Mouse (Mus musculus) lung, postnatal 0 days (tissue): ENCODE results near the gene Cnst.

Experiments used
- CTCF ChIP-seq: IDR thresholded peaks from 2 replicates; pipeline ENCODE4 v1.5.1; 2016; ENCODE audit warnings: antibody characterized with exemption, mild to moderate bottlenecking
- EP300 ChIP-seq: IDR thresholded peaks from 2 replicates; pipeline ENCODE4 v1.6.1; 2016; ENCODE audit warnings: antibody characterized with exemption, mild to moderate bottlenecking, control low read depth

DNA sequence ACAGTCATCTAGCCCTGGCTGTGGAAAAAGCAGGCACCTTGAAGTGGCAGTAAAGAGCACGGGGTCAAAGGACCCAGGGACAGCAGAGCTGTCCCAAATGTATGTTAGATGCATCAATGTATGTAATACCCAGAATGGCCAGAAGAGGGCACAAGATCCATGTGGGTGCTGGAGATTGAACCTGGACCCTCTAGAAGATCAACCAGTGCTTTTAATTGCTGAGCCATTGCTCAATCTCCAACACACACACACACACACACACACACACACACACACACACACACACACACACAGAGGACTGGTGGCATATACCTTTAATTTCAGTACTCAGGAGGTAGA, 87.2 kb downstream of the Cnst start:
- TF ChIP-seq CTCF (peak; percentile 72), EP300 (no peak)
